Mouse (Mus musculus): ENCODE data around the gene Zdhhc15. TPM values are rescaled to one million over a fixed set of nuclear protein-coding genes. Genes with fewer than 3 reads are reported as not detected.

Zdhhc15 gene
- polyA plus RNA-seq, 1 experiment from 2014 or later = 8.1 TPM

Other genes with a start within 250 kb of the Zdhhc15 start
- gene Uprt, start 188.2 kb downstream of the Zdhhc15 start, polyA plus RNA-seq (2015; fragmentation: Nextera tagmentation; extraction: Ambion mirVana) = 1.8 and 1.9 TPM in 2 replicates
- 2.0 and 2.9 TPM in 2 replicates for gene Magee2, start 186.2 kb upstream of the Zdhhc15 start, polyA plus RNA-seq (2015; fragmentation: Nextera tagmentation; extraction: Ambion mirVana)